Mouse (Mus musculus) frontal cortex, postnatal 10 days (tissue): ENCODE results near the gene Dact2.
A peak's percentile ranks its signal among the peaks of the same experiment; 100 is the strongest.

Experiments
- DNase-seq, 2 experiments: peaks; one replicate each; pipeline ENCODE4 v3.0.0; 2022; ENCODE audit warnings: low spot score in 2 of 2, mixed read lengths in 1 of 2

The Dact2 gene

GRCm38 (mm10) chr17:14212796-14213195, 8.7 kb upstream of the Dact2 start:
- no peak for DNase-seq

GRCm38 (mm10) chr17:14207093-14207561, 3.0 kb upstream of the Dact2 start:
- DNase-seq = no peak

GRCm38 (mm10) chr17:14206062-14206461, 2.0 kb upstream of the Dact2 start:
- peak; percentile 53 to 73 for DNase-seq

GRCm38 (mm10) chr17:14205236-14205635, 1.1 kb upstream of the Dact2 start:
- no peak for DNase-seq

- DNase-seq = peak; percentile 41 to 46
These were observed 773 bp downstream of the Dact2 start for GRCm38 (mm10) chr17:14203121-14203941.

- no peak for DNase-seq
These were observed 1.6 kb downstream of the Dact2 start for GRCm38 (mm10) chr17:14202291-14203030.

GRCm38 (mm10) chr17:14201281-14201787, 2.8 kb downstream of the Dact2 start:
- no peak for DNase-seq

GRCm38 (mm10) chr17:14200206-14200605, 3.9 kb downstream of the Dact2 start:
- DNase-seq = no peak

- no peak for DNase-seq
These were observed 4.5 kb downstream of the Dact2 start for GRCm38 (mm10) chr17:14199621-14200020.

GRCm38 (mm10) chr17:14192924-14193323, 11.2 kb downstream of the Dact2 start:
- no peak for DNase-seq

- DNase-seq = no peak
These were observed 11.7 kb downstream of the Dact2 start for GRCm38 (mm10) chr17:14192432-14192831.

- DNase-seq = no peak
These were observed 15.6 kb downstream of the Dact2 start for GRCm38 (mm10) chr17:14188455-14188854.

- no peak for DNase-seq
These were observed 17.0 kb downstream of the Dact2 start for GRCm38 (mm10) chr17:14187096-14187495.

GRCm38 (mm10) chr17:14186176-14186575, 17.9 kb downstream of the Dact2 start:
- DNase-seq = no peak

- no peak for DNase-seq
These were observed 19.8 kb downstream of the Dact2 start for GRCm38 (mm10) chr17:14184192-14184814.

GRCm38 (mm10) chr17:14183717-14184116, 20.4 kb downstream of the Dact2 start:
- DNase-seq = no peak

- DNase-seq = no peak
These were observed 21.2 kb downstream of the Dact2 start for GRCm38 (mm10) chr17:14182860-14183259.

- DNase-seq = no peak
These were observed 25.2 kb downstream of the Dact2 start for GRCm38 (mm10) chr17:14178911-14179310.

GRCm38 (mm10) chr17:14178475-14178874, 25.6 kb downstream of the Dact2 start:
- DNase-seq = no peak

- no peak for DNase-seq
These were observed 26.1 kb downstream of the Dact2 start for GRCm38 (mm10) chr17:14178049-14178448.

GRCm38 (mm10) chr17:14177018-14177417, 27.1 kb downstream of the Dact2 start:
- DNase-seq = no peak

GRCm38 (mm10) chr17:14175704-14176103, 28.4 kb downstream of the Dact2 start:
- DNase-seq = peak; percentile 43 to 71
